Mouse (Mus musculus) spleen, postnatal 14 days (tissue): ENCODE results near the gene Fam161a.

ENCODE experiments used
- DNase-seq, 2 experiments: peaks; one replicate each; pipeline ENCODE4 v3.0.0; 2021 to 2022; ENCODE audit warnings: low spot score in 2 of 2

The Fam161a gene

GRCm38 (mm10) chr11:23007481-23008180 is at the start of gene Fam161a:
Fam161a (plus strand) TSS chr11:23007531.
- DNase-seq: peak; percentile 32 to 59

DNA sequence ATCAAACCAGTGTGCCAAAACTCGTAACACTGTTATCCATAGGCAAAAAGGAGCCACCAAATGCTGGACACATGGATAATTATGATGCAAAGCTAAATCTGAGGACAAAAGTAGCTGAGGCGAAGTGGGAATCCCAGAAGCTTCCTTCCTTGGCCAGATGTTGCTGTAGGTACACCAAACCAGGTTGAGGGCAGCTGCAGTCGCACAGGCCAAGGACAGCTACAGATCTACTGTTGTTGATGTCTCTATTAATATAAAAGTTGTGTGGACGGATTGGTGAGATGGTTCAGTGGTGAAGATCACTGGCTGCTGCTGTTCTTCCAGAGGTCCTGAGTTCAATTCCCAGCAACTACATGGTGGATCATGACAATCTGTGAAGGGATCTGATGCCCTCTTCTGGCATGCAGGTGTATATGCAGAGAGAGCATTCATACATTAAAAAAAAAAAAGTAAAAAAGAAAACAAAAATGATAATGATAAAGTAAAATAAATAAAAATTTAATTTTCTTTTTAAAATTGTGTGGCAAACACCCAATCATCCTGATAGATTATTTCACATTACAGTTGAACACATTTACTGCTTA is 49.4 kb upstream of the Fam161a start:
- DNase-seq: no peak

GRCm38 (mm10) chr11:22962101-22962500 is 45.2 kb upstream of the Fam161a start:
- no peak for DNase-seq

DNA sequence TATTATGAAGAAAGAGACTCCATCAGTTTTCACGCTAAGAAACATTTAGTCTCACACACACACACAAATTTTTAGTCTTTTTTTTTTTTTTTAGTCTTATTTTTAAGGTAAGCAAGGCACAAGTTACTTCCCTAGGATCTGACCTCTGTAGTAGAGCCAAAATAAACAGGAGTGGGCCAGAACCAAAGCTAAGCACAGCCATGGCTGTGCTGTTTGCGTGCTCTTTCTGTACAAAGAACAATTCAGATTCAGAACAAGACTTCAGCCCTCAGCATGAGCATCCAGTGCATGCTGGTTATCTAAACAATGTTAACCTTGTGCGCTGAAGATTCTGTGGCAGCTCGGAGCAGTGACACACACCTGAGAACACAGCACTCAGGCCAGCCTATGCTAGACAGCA is 42.9 kb upstream of the Fam161a start:
- no peak for DNase-seq

DNA sequence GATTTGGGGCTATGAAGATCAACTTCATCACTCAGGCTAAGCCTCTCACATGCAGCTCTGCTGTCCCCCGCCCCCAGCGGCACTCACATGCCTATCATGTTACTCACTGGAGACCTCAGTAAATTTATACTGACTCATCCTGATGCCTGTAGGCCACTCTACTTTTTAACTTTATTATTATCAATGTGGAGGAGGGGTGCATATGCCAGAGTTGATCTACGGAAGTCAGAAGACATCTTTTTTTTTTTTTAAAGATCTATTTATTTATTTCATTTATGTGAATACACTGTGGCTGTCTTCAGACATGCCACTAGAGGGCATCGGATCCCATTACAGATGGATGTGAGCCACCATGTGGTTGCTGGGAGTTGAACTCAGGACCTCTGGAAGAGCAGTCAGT is 41.8 kb upstream of the Fam161a start:
- no peak for DNase-seq

- DNase-seq: no peak
Measured at GRCm38 (mm10) chr11:22969486-22969885, 37.8 kb upstream of the Fam161a start.

DNA sequence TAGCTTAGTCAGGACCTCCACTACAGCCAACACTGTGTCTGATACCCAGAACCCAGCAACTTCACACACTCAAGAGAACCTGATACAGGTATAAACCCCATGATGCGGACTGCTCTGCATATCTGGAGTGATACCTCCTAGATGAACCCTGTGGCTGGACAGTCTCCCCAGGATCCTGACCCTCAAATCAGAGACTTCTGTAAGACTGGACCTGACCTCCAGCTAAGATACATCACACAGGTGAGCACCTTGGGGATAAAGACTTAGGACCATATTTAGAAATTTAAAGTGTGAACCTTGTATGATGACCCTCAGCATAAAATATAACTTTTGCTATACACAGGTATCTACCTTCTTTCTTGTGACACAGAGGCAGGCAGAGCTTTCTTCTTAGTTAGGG is 36.8 kb upstream of the Fam161a start:
- DNase-seq: no peak

GRCm38 (mm10) chr11:22971835-22972709 is 35.3 kb upstream of the Fam161a start, which contains the start of gene Zrsr1:
Zrsr1 (plus strand) TSS chr11:22972005.
- peak; percentile 27 to 42 for DNase-seq

DNA sequence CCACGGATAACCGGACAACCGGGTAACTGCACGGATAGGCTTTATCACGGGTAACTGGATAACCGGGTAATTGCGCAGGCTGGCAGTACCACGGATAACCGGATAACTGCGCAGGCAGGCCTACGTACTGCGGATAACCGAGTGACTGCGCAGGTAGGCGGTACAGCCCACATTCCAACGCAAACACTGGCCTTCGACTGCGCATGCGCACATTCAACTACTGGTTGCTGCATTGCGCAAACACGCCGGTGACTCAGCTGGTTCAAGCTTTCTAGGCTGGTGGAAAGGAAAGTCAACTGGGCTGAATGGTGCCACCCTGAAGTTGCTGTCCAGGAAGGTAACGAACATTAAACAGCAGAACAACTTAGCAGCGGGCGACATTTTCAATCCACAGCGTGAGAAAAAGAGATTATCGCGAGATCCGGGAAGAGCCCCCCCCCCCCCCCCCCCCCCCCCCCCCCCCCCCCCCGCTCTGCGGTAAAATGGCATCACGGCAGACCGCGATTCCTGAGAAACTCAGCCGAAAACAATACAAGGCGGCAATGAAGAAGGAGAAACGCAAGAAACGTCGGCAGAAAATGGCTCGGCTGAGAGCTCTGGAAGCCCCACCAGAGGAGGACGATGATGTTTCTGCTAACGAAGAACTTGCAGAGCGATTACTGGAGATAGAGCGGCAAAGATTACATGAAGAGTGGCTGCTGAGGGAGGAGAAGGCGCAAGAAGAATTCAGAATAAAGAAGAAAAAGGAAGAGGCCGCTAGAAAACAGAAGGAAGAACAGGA is 34.4 kb upstream of the Fam161a start:
- DNase-seq: peak; percentile 71 to 72

- no peak for DNase-seq
Measured at GRCm38 (mm10) chr11:22973599-22973998, 33.7 kb upstream of the Fam161a start.

GRCm38 (mm10) chr11:22978215-22978614 is 29.1 kb upstream of the Fam161a start:
- DNase-seq: no peak

DNA sequence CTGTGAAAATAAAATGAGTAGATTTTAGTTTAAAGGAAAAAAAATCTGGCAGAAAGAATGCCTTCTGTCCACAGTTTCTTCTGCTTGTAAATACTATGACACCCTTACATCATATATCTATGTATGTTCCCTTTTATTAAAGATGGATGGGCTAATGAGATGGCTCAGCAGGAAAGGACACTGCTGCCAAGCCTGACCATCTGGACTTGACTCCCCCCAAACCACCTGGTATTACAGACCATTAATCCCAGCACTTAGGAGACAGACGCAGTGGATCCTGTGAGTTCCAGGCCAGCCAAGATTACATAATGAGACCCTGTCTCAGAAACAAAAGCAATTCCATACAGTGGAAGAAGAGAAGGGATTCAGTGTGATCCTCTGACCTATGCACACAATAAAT is 28.6 kb upstream of the Fam161a start:
- no peak for DNase-seq

DNA sequence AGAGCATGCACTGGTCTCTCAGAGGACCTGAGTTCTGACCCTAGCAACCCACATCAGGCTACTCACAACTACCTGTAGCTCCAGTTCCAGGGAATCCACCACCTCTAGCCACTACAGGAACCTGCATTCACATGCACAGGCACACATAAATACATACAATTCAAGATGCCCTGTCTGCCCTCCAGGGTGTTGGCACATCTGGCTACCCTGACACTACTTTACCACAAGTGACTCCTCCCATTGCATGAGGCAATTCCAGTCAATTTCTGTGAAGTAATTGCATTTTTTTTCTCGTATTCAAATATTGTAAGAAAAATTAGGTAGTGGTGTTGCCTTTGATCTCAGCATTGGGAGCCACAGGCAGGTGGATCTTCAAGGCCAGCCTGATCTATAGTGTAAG is 28.1 kb upstream of the Fam161a start:
- DNase-seq: no peak

GRCm38 (mm10) chr11:22981041-22981440 is 26.3 kb upstream of the Fam161a start:
- DNase-seq: no peak

- peak in 1 of 2 experiments; percentile 18 for DNase-seq
Measured at GRCm38 (mm10) chr11:22981543-22981950, 25.8 kb upstream of the Fam161a start.

- DNase-seq: peak; percentile 95 to 98
Measured at GRCm38 (mm10) chr11:22981984-22982757, 25.2 kb upstream of the Fam161a start, which contains the start of the genes Gm28048 and Commd1. Gm28048 (minus strand) TSS chr11:22982090. Commd1 (minus strand) TSS chr11:22982382.

- DNase-seq: no peak
Measured at GRCm38 (mm10) chr11:22982846-22983245, 24.5 kb upstream of the Fam161a start.

DNA sequence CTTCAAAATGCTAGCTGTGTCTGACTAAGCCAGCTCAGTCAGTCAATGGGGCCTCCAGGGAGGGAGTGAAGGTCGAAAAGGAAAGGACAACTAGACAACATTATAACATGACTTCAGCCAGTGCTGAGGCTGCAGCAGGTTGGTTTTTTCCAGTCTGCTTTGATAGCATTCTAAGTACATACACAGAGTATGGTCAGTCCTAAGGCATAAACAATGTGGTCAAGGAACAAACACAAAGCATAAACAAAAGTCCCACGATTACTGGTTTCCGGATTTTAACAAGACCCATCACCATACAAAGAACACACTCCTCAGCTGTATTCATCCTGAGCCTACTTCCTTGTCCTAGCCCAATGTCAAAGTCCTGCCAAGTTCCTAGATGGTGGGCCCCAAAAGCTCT is 21.8 kb upstream of the Fam161a start:
- no peak for DNase-seq

DNA sequence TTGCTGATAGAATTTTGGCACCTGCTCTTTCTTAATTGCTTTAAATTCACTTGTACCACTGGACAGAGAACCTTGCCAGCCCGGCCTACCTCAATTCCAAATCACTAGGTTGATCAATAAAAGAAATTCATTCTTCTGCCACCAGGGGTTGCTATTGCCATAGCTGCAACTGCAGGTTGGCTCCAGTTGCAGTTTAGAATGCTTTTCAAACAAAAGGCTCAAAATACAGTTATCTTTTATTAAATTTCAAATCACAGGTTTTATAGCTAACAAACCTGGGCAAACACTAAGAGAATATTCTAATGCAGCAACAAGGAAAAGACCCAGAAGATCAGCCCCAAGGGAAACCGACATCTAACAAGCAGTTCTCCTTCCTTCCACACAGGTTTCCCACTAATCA is 20.0 kb upstream of the Fam161a start:
- DNase-seq: peak in 1 of 2 experiments; percentile 23

GRCm38 (mm10) chr11:22989786-22990185 is 17.5 kb upstream of the Fam161a start:
- DNase-seq: no peak
